Mouse (Mus musculus) embryonic facial prominence, embryonic 12.5 days (tissue): ENCODE results near the gene Nrcam. TPM values are rescaled to one million over a fixed set of nuclear protein-coding genes. Genes with fewer than 3 reads are reported as not detected.

Experiments
- polyA plus RNA-seq: library from polyadenylated mRNA; unstranded; fragments of >200 nt; fragmentation: Nextera tagmentation; extraction: Ambion mirVana; gene quantifications from 2 replicates; pipeline ENCODE4 v1.2.1, GENCODE M21; 2016

Nrcam gene
- polyA plus RNA-seq, 1 experiment from 2014 or later: 9.5 TPM

Other genes starting within 250 kb of the Nrcam start
- 24.0 and 25.2 TPM in 2 replicates for gene Dnajb9, start 118.6 kb upstream of the Nrcam start, polyA plus RNA-seq
- 62.4 and 72.3 TPM in 2 replicates for gene Pnpla8, start 107.5 kb upstream of the Nrcam start, polyA plus RNA-seq